Mouse (Mus musculus) ovary, adult 2 months (tissue): ENCODE data around the gene Tspo2. TPM values are rescaled to one million over a fixed set of nuclear protein-coding genes. Genes with fewer than 3 reads are reported as not detected.

Experiments used
- polyA plus RNA-seq: library from polyadenylated mRNA; depleted of rRNA; stranded (reverse); fragments of >200 nt; gene quantifications from 2 replicates; pipeline ENCODE4 v1.2.3, GENCODE M21; 2012; rRNA removed

Tspo2 gene
- polyA plus RNA-seq = 3.8 and 4.1 TPM in 2 replicates

GRCm38 (mm10) chr17:48451353-48451675, at the start of gene Tspo2:
TSS of gene Tspo2 (minus strand) at chr17:48451522.

DNA sequence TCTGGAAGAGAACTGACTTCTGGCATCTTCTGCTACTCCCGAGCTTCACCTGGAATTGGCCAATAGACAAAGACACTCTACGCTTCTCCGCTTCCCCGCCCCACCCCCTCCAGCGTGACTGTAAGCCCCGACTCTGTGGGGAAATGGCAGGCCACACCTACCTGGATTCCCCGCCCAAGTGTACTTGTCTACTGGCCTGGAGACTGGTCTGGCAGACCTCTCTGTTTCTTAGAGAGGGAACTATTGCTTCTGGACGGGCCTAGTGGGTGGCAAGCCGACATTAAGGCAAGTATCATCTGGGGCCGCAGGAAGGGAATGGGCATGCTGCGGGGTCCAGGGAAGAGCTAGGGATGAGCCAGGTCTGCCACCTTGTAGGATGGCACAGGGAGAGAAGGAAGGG, 3.4 kb upstream of the Tspo2 start, which contains the start of gene Unc5cl:
Gene Unc5cl, plus strand, starts transcription at position 214 of the 400 bp plus-strand sequence.

GRCm38 (mm10) chr17:48432158-48432980, 19.0 kb downstream of the Tspo2 start, which contains the start of gene Apobec2:
TSS of gene Apobec2 (minus strand) at chr17:48432930.

DNA sequence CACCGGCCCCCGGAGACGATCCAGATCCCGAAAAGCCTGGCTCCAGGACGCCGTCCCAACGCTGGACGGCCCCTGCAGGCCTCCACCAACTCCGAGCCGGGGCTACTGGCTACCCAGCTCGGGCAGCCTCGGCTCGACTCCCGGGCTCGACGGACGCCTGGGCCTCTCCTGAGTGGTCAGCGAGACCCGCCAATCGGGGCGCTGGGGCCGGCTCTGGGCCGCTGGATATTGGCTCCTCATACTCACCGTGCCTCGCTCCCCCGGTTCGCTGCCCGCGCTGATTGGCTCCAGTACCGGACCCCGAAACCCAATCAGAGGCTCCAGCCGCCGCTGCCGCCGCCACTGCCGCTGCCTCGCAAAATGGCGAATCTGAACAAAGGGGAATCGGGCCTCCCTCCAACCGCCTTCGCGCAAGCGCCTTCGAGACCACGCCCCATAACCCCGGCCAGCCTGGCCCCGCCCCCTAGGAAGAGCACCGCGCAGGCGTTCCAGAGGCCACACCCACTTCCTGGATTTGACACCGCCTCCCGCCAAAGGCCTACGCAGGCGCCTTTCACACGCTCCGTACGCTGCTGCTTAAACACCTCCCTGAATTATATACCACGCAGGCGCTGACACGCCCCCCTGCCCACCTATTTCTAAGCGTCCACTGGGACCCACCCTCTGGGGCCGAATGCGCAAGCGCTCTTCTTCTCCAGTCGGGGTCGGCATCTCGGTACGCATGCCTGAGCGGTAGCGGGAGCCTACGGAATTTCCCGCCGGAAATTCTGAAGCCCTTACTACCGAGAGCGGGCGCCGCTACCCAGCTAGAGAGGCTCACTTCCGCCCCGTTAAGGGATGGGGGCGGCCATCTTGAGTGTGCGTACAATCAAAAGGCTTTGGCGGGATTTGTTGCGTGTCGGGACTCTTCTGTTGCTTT, 41.7 kb downstream of the Tspo2 start, which contains the start of the genes Nfya and Oard1:
Gene Nfya, minus strand, starts transcription at position 527 of the 919 bp plus-strand sequence.
Gene Oard1, plus strand, starts transcription at position 635 of the 919 bp plus-strand sequence.

Other genes with a start within 250 kb of the Tspo2 start
- 0.05 and 0.07 TPM in 2 replicates for gene Trem1, start 218.8 kb downstream of the Tspo2 start, polyA plus RNA-seq
- not detected in 2 replicates for gene Trem3, start 203.7 kb downstream of the Tspo2 start, polyA plus RNA-seq
- gene Treml4, start 187.2 kb downstream of the Tspo2 start, polyA plus RNA-seq = 0.29 and 0.51 TPM in 2 replicates
- 0.45 and 0.50 TPM in 2 replicates for gene Treml2, start 152.0 kb downstream of the Tspo2 start, polyA plus RNA-seq
- gene B430306N03Rik, start 135.4 kb downstream of the Tspo2 start, polyA plus RNA-seq = 1.3 TPM in 2 replicates
- gene Trem2, start 105.1 kb downstream of the Tspo2 start, polyA plus RNA-seq = 32.4 and 34.1 TPM in 2 replicates
- 0.82 and 0.83 TPM in 2 replicates for gene Treml1, start 91.6 kb downstream of the Tspo2 start, polyA plus RNA-seq
- gene Nfya, start 41.6 kb downstream of the Tspo2 start, polyA plus RNA-seq = 160 and 211 TPM in 2 replicates
- gene Oard1, start 41.5 kb downstream of the Tspo2 start, polyA plus RNA-seq = 3.7 and 5.5 TPM in 2 replicates
- gene Apobec2, start 18.6 kb downstream of the Tspo2 start, polyA plus RNA-seq = 0.40 and 1.5 TPM in 2 replicates
- 14.4 and 40.5 TPM in 2 replicates for gene Unc5cl, start 3.4 kb upstream of the Tspo2 start, polyA plus RNA-seq